Mouse (Mus musculus) left cerebral cortex, postnatal 25 days (tissue): ENCODE measurements around the gene Fam214a. TPM values are rescaled to one million over a fixed set of nuclear protein-coding genes. Genes with fewer than 3 reads are reported as not detected.

Experiments used
- DNase-seq, 2 experiments: peaks; one replicate each; pipeline ENCODE4 v3.0.0; 2022; ENCODE audit warnings: low spot score in 2 of 2, mixed read lengths in 1 of 2
- intact Hi-C: fragments of 180-260 bp; cut with DNase I; formaldehyde crosslinking; loops from one replicate; pipeline ENCODE4 v1.15.1; 2025
- total RNA-seq, 2 experiments: library from RNA; stranded (reverse); gene quantifications; 2 replicates each; pipeline ENCODE4 v1.2.3; 2021

The Fam214a gene
- total RNA-seq = 10 to 100 TPM; 34.3 to 39.3 TPM

- intact Hi-C loops = loop anchor here (1.0 to 5.0 kb wide), 2 partner anchors 23 to 46 kb away; no protein-coding TSS in a partner anchor
- peak; percentile 98 to 99 for DNase-seq
Observed at GRCm38 (mm10) chr9:74952756-74953247, at the start of gene Fam214a. TSS of gene Fam214a (plus strand) at chr9:74952884.

GRCm38 (mm10) chr9:74904866-74905508 is 47.7 kb upstream of the Fam214a start:
- peak; percentile 73 to 76 for DNase-seq
- intact Hi-C loops = loop anchor here (5.0 kb wide), 3 partner anchors 47 to 377 kb away; partner anchors contain the start of gene Fam214a

- no peak for DNase-seq
- intact Hi-C loops = loop anchor here (5.0 kb wide), 3 partner anchors 45 to 375 kb away; partner anchors contain the start of gene Fam214a
Observed at GRCm38 (mm10) chr9:74906951-74907350, 45.7 kb upstream of the Fam214a start.

GRCm38 (mm10) chr9:74909245-74909644 is 43.4 kb upstream of the Fam214a start:
- no peak for DNase-seq
- intact Hi-C loops = loop anchor here (5.0 kb wide), 3 partner anchors 43 to 373 kb away; partner anchors contain the start of gene Fam214a

GRCm38 (mm10) chr9:74910226-74910759 is 42.4 kb upstream of the Fam214a start:
- intact Hi-C loops = no loop called here
- DNase-seq = no peak

- no peak for DNase-seq
- intact Hi-C loops = no loop called here
Observed at GRCm38 (mm10) chr9:74911430-74911829, 41.3 kb upstream of the Fam214a start.

- intact Hi-C loops = no loop called here
- peak in 1 of 2 experiments; percentile 6 for DNase-seq
Observed at GRCm38 (mm10) chr9:74911919-74912318, 40.8 kb upstream of the Fam214a start.

- DNase-seq = no peak
- intact Hi-C loops = no loop called here
Observed at GRCm38 (mm10) chr9:74912619-74913376, 39.9 kb upstream of the Fam214a start.

GRCm38 (mm10) chr9:74915611-74916010 is 37.1 kb upstream of the Fam214a start:
- intact Hi-C loops = no loop called here
- no peak for DNase-seq

GRCm38 (mm10) chr9:74920450-74920849 is 32.2 kb upstream of the Fam214a start:
- no peak for DNase-seq
- intact Hi-C loops = no loop called here

- no peak for DNase-seq
- intact Hi-C loops = no loop called here
Observed at GRCm38 (mm10) chr9:74921422-74921821, 31.3 kb upstream of the Fam214a start.

GRCm38 (mm10) chr9:74922884-74923283 is 29.8 kb upstream of the Fam214a start:
- DNase-seq = no peak
- intact Hi-C loops = no loop called here

GRCm38 (mm10) chr9:74923291-74923977 is 29.2 kb upstream of the Fam214a start:
- intact Hi-C loops = no loop called here
- DNase-seq = no peak

- no peak for DNase-seq
- intact Hi-C loops = no loop called here
Observed at GRCm38 (mm10) chr9:74925220-74925769, 27.4 kb upstream of the Fam214a start.

GRCm38 (mm10) chr9:74929981-74930423 is 22.7 kb upstream of the Fam214a start:
- intact Hi-C loops = no loop called here

GRCm38 (mm10) chr9:74930653-74931052 is 22.0 kb upstream of the Fam214a start:
- intact Hi-C loops = no loop called here
- no peak for DNase-seq

More at GRCm38 (mm10) chr9:74929981-74930423, 22.7 kb upstream of the Fam214a start:
- DNase-seq = no peak

GRCm38 (mm10) chr9:74935289-74935688 is 17.4 kb upstream of the Fam214a start:
- intact Hi-C loops = no loop called here
- no peak for DNase-seq

- intact Hi-C loops = no loop called here
- no peak for DNase-seq
Observed at GRCm38 (mm10) chr9:74937761-74938160, 14.9 kb upstream of the Fam214a start.
